Mouse (Mus musculus) lung, postnatal 0 days (tissue): Measurements from ENCODE around the gene Ncstn. TPM values are rescaled to one million over a fixed set of nuclear protein-coding genes. Genes with fewer than 3 reads are reported as not detected.

Experiments
- ATAC-seq: fragments of 200-750 bp; cut with Nextera tagmentation; 2 replicates; pipeline ENCODE4 v1.8.0; 2017; ENCODE audit warnings: moderate library complexity
- DNase-seq: peaks from one replicate; pipeline ENCODE4 v3.0.0-alpha.2; 2016; ENCODE audit warnings: low spot score
- H3K27ac ChIP-seq: fragments of 300-500 bp; sonication (generic); 2 replicates; pipeline ENCODE4 v1.5.1; 2014; ENCODE audit warnings: antibody characterized with exemption, mild to moderate bottlenecking, low read length, mixed read lengths
- H3K27me3 ChIP-seq: fragments of 300-500 bp; sonication (generic); replicated peaks from 2 replicates; pipeline ENCODE4 v1.6.1; 2014; ENCODE audit warnings: low read length, mixed read lengths; ENCODE audit not compliant: insufficient read depth
- H3K36me3 ChIP-seq: fragments of 300-500 bp; sonication (generic); 2 replicates; pipeline ENCODE4 v1.6.1; 2014; ENCODE audit warnings: low read length, mixed read lengths; ENCODE audit not compliant: insufficient read depth
- H3K4me1 ChIP-seq: fragments of 300-500 bp; sonication (generic); 2 replicates; pipeline ENCODE4 v1.6.1; 2014; ENCODE audit warnings: antibody characterized with exemption, low read depth, low read length, mixed read lengths; ENCODE audit not compliant: insufficient read depth
- H3K4me2 ChIP-seq: fragments of 300-500 bp; sonication (generic); replicated peaks from 2 replicates; pipeline ENCODE4 v1.6.1; 2014; ENCODE audit warnings: low read depth, mild to moderate bottlenecking, low read length, moderate library complexity, mixed read lengths
- H3K4me3 ChIP-seq: fragments of 300-500 bp; sonication (generic); 2 replicates; pipeline ENCODE4 v1.5.1; 2014; ENCODE audit warnings: low read depth, low read length
- H3K9ac ChIP-seq: fragments of 300-500 bp; sonication (generic); replicated peaks from 2 replicates; pipeline ENCODE4 v1.6.1; 2014; ENCODE audit warnings: low read depth, mild to moderate bottlenecking
- H3K9me3 ChIP-seq: fragments of 300-500 bp; sonication (generic); 2 replicates; pipeline ENCODE4 v1.6.1; 2016; ENCODE audit warnings: low read length, mixed read lengths
- CTCF ChIP-seq: IDR thresholded peaks from 2 replicates; pipeline ENCODE4 v1.5.1; 2016; ENCODE audit warnings: antibody characterized with exemption, mild to moderate bottlenecking
- EP300 ChIP-seq: IDR thresholded peaks from 2 replicates; pipeline ENCODE4 v1.6.1; 2016; ENCODE audit warnings: antibody characterized with exemption, mild to moderate bottlenecking, control low read depth
- WGBS: fragments of 180-500 bp; shearing (Covaris S2); extraction: QIAGEN DNeasy Blood & Tissue Kit; methylation state at CpG from one replicate; pipeline ENCODE4 v1.1.7; 2014; 5-methylcytosine and 5-hydroxymethylcytosine counted together
- polyA plus RNA-seq: library from polyadenylated mRNA; unstranded; fragments of >200 nt; fragmentation: Nextera tagmentation; extraction: Ambion mirVana; gene quantifications from 2 replicates; pipeline ENCODE4 v1.2.1, GENCODE M21; 2015

Ncstn gene
- polyA plus RNA-seq, 1 experiment from 2014 or later, result 108 TPM

- Histone ChIP-seq H3K27me3 (no peaks in the 10 kb centered on the region), H3K9me3 (no peaks in the 10 kb centered on the region), H3K36me3 (peaks cover 6% of the 10 kb centered on the region), H3K4me2 (peak within 1 kb of the TSS; percentile 75), H3K9ac (peak within 1 kb of the TSS; percentile 92), H3K27ac (peak within 1 kb of the TSS; percentile 11; the same call in 1 of the 2 replicates), H3K4me1 (peaks cover 11% of the 10 kb centered on the region; the same call in 1 of the 2 replicates), H3K4me3 (peak within 1 kb of the TSS; percentile 69)
- ATAC-seq (peak; percentile 99), DNase-seq (peak; percentile 94)
- TF ChIP-seq CTCF (no peak), EP300 (no peak)
- under 1% methylated on average over 42 of the region's 42 CpGs for WGBS
These were observed 44.1 kb upstream of the Ncstn start, which contains the start of gene Pex19 for GRCm38 (mm10) chr1:172126376-172127347. Gene Pex19 (plus strand): TSS chr1:172126755.

- Histone ChIP-seq H3K9me3 (no peaks in the 10 kb centered on the region), H3K4me2 (no peak overlapping the region), H3K9ac (no peak overlapping the region), H3K36me3 (peaks cover 13% of the 10 kb centered on the region), H3K4me3 (no peak overlapping the region), H3K4me1 (peaks cover 11% of the 10 kb centered on the region; the same call in 1 of the 2 replicates), H3K27me3 (no peaks in the 10 kb centered on the region), H3K27ac (no peak overlapping the region)
- ATAC-seq (no peak), DNase-seq (no peak)
- TF ChIP-seq EP300 (no peak), CTCF (no peak)
- 79% methylated on average over 6 of the region's 6 CpGs for WGBS
These were observed 42.0 kb upstream of the Ncstn start for GRCm38 (mm10) chr1:172124572-172124971.

- no peak overlapping the region for H3K9ac ChIP-seq
- DNase-seq (no peak), ATAC-seq (no peak)
- H3K27me3 ChIP-seq, result no peaks in the 10 kb centered on the region
- peaks cover 10% of the 10 kb centered on the region; the same call in 1 of the 2 replicates for H3K4me1 ChIP-seq
- no peaks in the 10 kb centered on the region for H3K9me3 ChIP-seq
- H3K4me2 ChIP-seq, result no peak overlapping the region
- TF ChIP-seq CTCF (no peak), EP300 (no peak)
- no peak overlapping the region for H3K27ac ChIP-seq
- peaks cover 31% of the 10 kb centered on the region for H3K36me3 ChIP-seq
- H3K4me3 ChIP-seq, result no peak overlapping the region
- WGBS, result 78% methylated on average over 2 of the region's 2 CpGs
These were observed 40.1 kb upstream of the Ncstn start for GRCm38 (mm10) chr1:172122671-172123070.

DNA sequence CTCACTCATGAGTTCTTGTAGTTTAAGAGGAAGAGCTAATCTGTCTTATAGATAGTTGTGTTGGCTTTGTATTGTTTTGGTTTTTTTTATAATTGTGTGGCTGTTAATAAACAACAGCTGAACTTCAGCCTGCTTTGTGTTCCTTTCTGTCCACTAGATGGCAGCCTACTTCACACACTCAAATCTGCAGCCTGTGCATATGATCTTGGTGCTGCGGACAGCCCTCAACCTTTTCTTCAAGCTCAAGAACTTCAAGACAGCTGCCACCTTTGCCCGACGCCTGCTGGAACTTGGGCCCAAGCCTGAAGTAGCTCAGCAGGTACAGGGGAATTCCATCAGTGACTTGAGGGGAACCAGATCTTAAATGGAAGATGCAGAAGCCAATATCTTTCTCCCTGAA lies 37.1 kb upstream of the Ncstn start:
- TF ChIP-seq EP300 (no peak), CTCF (peak; percentile 86)
- Histone ChIP-seq H3K9ac (no peak overlapping the region), H3K4me2 (no peak overlapping the region), H3K36me3 (peaks cover 54% of the 10 kb centered on the region), H3K9me3 (no peaks in the 10 kb centered on the region), H3K27me3 (no peaks in the 10 kb centered on the region), H3K4me3 (no peak overlapping the region), H3K4me1 (no peaks in the 10 kb centered on the region), H3K27ac (no peak overlapping the region)
- ATAC-seq (peak; percentile 59), DNase-seq (peak; percentile 82)
- 33% methylated on average over 3 of the region's 3 CpGs for WGBS

GRCm38 (mm10) chr1:172119100-172119499 lies 36.5 kb upstream of the Ncstn start:
- no peak overlapping the region for H3K9ac ChIP-seq
- no peaks in the 10 kb centered on the region for H3K4me1 ChIP-seq
- DNase-seq (no peak), ATAC-seq (no peak)
- H3K36me3 ChIP-seq, result peaks cover 60% of the 10 kb centered on the region
- H3K27me3 ChIP-seq, result no peaks in the 10 kb centered on the region
- no peak overlapping the region for H3K4me3 ChIP-seq
- TF ChIP-seq CTCF (no peak), EP300 (no peak)
- 71% methylated on average over 6 of the region's 6 CpGs for WGBS
- no peaks in the 10 kb centered on the region for H3K9me3 ChIP-seq
- no peak overlapping the region for H3K27ac ChIP-seq
- no peak overlapping the region for H3K4me2 ChIP-seq

GRCm38 (mm10) chr1:172116948-172117347 lies 34.4 kb upstream of the Ncstn start:
- Histone ChIP-seq H3K9me3 (no peaks in the 10 kb centered on the region), H3K4me2 (no peak overlapping the region), H3K4me1 (no peaks in the 10 kb centered on the region), H3K9ac (no peak overlapping the region), H3K36me3 (peaks cover 79% of the 10 kb centered on the region), H3K4me3 (no peak overlapping the region), H3K27ac (no peak overlapping the region), H3K27me3 (no peaks in the 10 kb centered on the region)
- 90% methylated on average over 5 of the region's 5 CpGs for WGBS
- DNase-seq (no peak), ATAC-seq (no peak)
- TF ChIP-seq EP300, result no peak
- no peak for TF ChIP-seq CTCF
